Mouse (Mus musculus) midbrain, embryonic 15.5 days (tissue): ENCODE results near the gene Agap3. TPM values are rescaled to one million over a fixed set of nuclear protein-coding genes. Genes with fewer than 3 reads are reported as not detected.

Source experiments
- ATAC-seq: fragments of 200-750 bp; cut with Nextera tagmentation; replicated peaks from 2 replicates; pipeline ENCODE4 v1.8.0; 2017; ENCODE audit warnings: moderate TSS enrichment
- H3K27ac ChIP-seq: fragments of 300-500 bp; sonication (generic); 2 replicates; pipeline ENCODE4 v1.5.1; 2015; ENCODE audit warnings: mild to moderate bottlenecking, inconsistent platforms
- H3K27me3 ChIP-seq: fragments of 300-500 bp; sonication (generic); replicated peaks from 2 replicates; pipeline ENCODE4 v1.6.1; 2015; ENCODE audit warnings: inconsistent platforms
- H3K36me3 ChIP-seq: fragments of 300-500 bp; sonication (generic); replicated peaks from 2 replicates; pipeline ENCODE4 v1.6.1; 2015; ENCODE audit warnings: inconsistent platforms
- H3K4me1 ChIP-seq: fragments of 300-500 bp; sonication (generic); 2 replicates; pipeline ENCODE4 v1.6.1; 2015; ENCODE audit warnings: inconsistent platforms
- H3K4me2 ChIP-seq: fragments of 300-500 bp; sonication (generic); 2 replicates; pipeline ENCODE4 v1.6.1; 2015; ENCODE audit warnings: inconsistent platforms, mild to moderate bottlenecking, moderate library complexity
- H3K4me3 ChIP-seq: fragments of 300-500 bp; sonication (generic); 2 replicates; pipeline ENCODE4 v1.5.1; 2015; ENCODE audit warnings: mild to moderate bottlenecking, inconsistent platforms
- H3K9ac ChIP-seq: fragments of 300-500 bp; sonication (generic); 2 replicates; pipeline ENCODE4 v1.6.1; 2015; ENCODE audit warnings: mild to moderate bottlenecking, inconsistent platforms
- H3K9me3 ChIP-seq: fragments of 300-500 bp; sonication (generic); 2 replicates; pipeline ENCODE4 v1.6.1; 2016; ENCODE audit warnings: inconsistent platforms
- WGBS: fragments of 180-500 bp; shearing (Covaris S2); methylation state at CpG from one replicate; pipeline ENCODE4 v1.1.7; 2015; ENCODE audit warnings: mixed read lengths; 5-methylcytosine and 5-hydroxymethylcytosine counted together
- polyA plus RNA-seq: library from polyadenylated mRNA; unstranded; fragments of >200 nt; fragmentation: Nextera tagmentation; extraction: Ambion mirVana; gene quantifications from 2 replicates; pipeline ENCODE4 v1.2.1, GENCODE M21; 2015

Agap3 gene
- polyA plus RNA-seq, 1 experiment from 2014 or later = 122 TPM

DNA sequence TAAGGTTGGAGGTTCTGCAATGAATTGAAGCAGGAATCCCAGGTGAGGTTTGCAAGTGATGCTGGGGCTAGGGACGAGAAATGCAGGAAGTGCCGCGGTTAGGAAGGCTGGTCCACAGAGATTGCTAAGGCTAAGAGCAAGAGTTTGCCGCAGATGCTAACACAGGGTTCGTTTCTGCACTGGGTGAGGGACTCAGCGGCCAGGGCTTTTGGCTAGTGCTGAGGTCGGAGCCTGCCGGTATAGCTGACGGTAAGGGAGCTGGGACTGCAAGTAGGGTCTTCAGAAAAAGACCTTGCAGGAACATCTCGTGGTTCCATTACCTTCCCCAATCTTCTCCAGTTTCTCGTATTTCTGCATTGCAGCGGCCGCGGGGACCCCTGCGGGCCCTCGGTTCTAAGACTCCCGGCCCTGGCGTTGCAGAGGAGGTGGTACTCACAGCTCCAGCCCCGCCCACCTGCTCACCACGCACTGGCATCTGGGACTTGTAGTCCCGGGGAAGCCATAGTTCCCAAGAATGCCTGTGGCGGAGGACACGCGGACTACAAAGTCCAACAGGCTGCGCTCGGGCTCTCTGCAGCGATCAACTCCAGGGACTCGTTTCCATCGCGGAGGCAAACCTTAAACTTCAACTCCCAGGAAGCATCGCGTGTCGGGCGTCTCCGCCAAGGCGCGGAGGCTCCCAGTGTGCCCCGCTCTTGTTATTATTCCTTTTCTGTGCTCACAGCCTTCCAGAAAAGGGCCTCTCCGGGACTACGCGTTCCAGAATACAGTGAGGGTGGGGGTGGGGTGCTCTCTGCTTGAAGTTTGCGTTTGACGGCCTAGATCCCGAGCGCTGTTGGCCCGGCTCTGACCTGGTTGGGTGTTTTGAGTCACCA, 28.6 kb upstream of the Agap3 start, which contains the start of the genes Cdk5 and Slc4a2:
TSS of gene Cdk5 (minus strand) at position 402 of the 875 bp plus-strand sequence.
TSS of gene Slc4a2 (plus strand) at position 709 of the 875 bp plus-strand sequence.
- Histone ChIP-seq H3K4me3 (peak within 1 kb of the TSS; percentile 64), H3K27ac (peak within 1 kb of the TSS; percentile 88), H3K4me2 (peak within 1 kb of the TSS; percentile 91), H3K9ac (peak within 1 kb of the TSS; percentile 75), H3K4me1 (peaks cover 56% of the 10 kb centered on the region), H3K9me3 (no peaks in the 10 kb centered on the region), H3K36me3 (no peaks in the 10 kb centered on the region; the same call in 1 of the 2 replicates), H3K27me3 (peaks cover 7% of the 10 kb centered on the region; the same call in 1 of the 2 replicates)
- under 1% methylated on average over 46 of the region's 46 CpGs for WGBS
- peak; percentile 95 for ATAC-seq

DNA sequence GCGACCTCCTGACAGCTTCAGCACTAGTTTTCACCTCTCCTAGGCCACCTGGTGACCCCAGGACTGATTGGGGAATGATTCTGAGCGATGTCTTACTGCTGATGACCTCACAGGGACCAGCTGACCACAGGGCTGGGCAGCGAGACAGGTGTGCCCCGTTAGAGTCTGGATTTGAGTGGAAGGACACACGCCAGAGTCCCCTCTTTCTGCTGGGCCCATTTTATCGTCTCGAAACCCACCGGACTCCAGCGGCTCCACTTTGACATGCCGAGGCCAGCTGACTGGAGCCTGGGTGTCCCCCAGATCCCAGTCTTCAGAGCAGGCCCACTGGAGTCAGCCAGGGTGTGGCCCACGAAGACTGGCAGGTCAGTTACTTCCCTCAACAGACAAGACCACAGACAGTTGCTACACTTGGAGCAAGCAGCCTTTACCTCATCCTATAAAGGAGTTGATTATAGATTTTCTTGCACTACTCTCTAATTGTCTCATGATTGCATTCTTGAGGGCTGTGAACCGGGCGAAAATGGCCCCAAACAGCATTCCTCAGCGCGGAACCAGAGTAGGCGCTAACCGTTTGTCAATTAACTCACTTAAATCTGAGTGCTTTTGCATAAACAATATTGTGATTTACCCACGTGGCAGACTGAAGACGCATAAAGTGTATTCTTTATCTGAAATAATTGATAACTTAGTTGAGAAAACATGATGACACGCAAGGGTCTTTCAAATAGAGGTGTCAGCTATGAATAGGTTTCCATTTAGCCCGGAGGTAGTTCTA, 27.8 kb upstream of the Agap3 start:
- Histone ChIP-seq H3K27me3 (peaks cover 7% of the 10 kb centered on the region; the same call in 1 of the 2 replicates), H3K36me3 (no peaks in the 10 kb centered on the region; the same call in 1 of the 2 replicates), H3K4me3 (peak overlapping the region; percentile 64), H3K4me1 (peaks cover 60% of the 10 kb centered on the region), H3K9me3 (no peaks in the 10 kb centered on the region), H3K9ac (peak overlapping the region; percentile 65), H3K4me2 (peak overlapping the region; percentile 91), H3K27ac (peak overlapping the region; percentile 88)
- 15% methylated on average over 21 of the region's 21 CpGs for WGBS
- peak; percentile 3; the same call in 1 of the 2 replicates for ATAC-seq

DNA sequence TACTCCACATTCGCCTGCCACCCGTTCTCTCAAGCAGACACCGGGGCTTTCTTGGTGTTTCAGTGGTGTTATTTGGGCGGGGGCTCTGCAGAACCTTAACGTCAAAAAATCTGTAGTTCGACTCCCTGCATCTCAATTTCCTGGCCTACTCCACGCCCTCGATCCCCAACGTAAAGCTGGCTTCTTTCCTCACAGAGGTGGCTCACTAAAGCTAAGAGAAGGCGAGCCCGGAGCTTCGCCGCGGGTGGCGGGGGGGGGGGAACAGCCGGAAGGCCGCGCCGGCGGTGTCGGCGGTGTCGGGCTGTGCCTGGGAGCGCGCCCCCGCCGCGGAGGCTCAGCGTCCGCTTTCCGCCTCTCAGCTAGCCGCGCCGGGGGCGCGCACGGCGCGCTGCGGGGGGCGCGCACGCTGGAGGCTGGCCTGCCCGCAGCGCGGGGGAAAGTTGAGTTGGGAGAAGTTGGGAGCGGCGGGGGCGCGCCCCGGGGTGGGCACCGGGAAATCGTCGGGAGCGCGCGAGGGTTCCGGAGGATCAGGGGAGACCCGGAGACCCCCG, 27.0 kb upstream of the Agap3 start:
- H3K27me3 ChIP-seq = peaks cover 7% of the 10 kb centered on the region; the same call in 1 of the 2 replicates

DNA sequence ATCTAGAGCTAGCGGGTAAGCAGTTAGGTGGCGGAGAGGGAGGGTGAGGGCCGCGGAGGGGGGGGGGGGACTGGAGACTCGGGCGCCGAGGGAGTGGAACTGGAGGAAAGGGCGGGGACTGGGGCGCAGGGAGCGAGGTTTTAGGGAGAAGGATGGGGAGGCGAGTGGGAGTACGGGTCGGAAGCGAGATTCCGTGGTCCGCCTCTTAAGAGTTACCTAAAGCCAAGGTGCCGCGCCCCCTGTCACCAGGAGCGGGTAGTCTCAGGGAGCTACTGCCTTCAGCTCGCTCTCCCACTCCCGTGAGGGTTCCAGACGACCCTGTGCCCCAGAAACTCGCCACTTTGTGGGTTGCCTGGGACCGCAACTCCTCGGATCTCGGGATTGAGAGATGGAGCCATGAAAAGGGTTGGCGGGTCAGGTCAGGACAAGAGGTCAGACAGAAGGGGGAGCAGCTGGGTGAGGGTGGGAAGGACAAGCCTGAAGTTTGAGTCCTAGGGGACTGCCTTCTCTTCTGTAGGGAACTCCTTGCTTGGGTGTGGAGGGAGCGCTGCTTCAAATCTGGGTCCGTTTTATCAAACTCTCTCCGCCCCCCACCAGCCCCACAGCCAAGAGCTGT, 26.4 kb upstream of the Agap3 start:
- H3K9ac ChIP-seq = peak overlapping the region; percentile 43
- peak overlapping the region; percentile 91 for H3K4me2 ChIP-seq
- 0 out of 2 replicates have a peak overlapping the region, but pooled peaks have one; percentile 34 for H3K27ac ChIP-seq
- no peaks in the 10 kb centered on the region; the same call in 1 of the 2 replicates for H3K36me3 ChIP-seq
- H3K27me3 ChIP-seq = peaks cover 7% of the 10 kb centered on the region; the same call in 1 of the 2 replicates
- H3K9me3 ChIP-seq = no peaks in the 10 kb centered on the region
- peak overlapping the region; percentile 64 for H3K4me3 ChIP-seq
- peaks cover 60% of the 10 kb centered on the region for H3K4me1 ChIP-seq
- no peak for ATAC-seq
- under 1% methylated on average over 29 of the region's 30 CpGs for WGBS

More for the DNA sequence above, 27.0 kb upstream of the Agap3 start:
- Histone ChIP-seq H3K9me3 (no peaks in the 10 kb centered on the region), H3K27ac (peak overlapping the region; percentile 88), H3K9ac (peak overlapping the region; percentile 43), H3K4me3 (peak overlapping the region; percentile 64), H3K4me1 (peaks cover 60% of the 10 kb centered on the region), H3K36me3 (no peaks in the 10 kb centered on the region; the same call in 1 of the 2 replicates), H3K4me2 (peak overlapping the region; percentile 91)
- under 1% methylated on average over 57 of the region's 60 CpGs for WGBS
- no peak for ATAC-seq

DNA sequence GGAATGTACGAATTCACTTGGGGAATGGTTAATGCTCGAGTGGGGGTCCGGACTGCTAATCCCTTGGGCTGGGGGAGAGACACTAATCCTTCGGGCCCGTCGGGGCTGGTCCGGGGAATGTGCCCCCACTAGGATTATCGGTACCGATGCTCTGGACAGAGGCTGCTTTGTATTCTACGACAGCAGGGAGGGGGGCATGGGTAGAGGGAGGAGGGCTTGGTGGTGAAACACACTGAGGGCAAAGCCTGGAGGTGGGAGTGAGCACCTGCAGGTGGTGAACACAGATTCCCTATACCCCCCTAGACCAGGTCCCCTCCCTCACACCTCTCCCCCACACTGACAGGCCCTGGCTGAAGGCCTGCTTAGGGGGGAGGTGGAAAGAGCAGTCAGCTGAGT, 25.9 kb upstream of the Agap3 start:
- Histone ChIP-seq H3K9ac (peak overlapping the region; percentile 43; the same call in 1 of the 2 replicates), H3K4me1 (peaks cover 60% of the 10 kb centered on the region), H3K36me3 (peaks cover 2% of the 10 kb centered on the region; the same call in 1 of the 2 replicates), H3K4me3 (peak overlapping the region; percentile 64), H3K27me3 (peaks cover 7% of the 10 kb centered on the region; the same call in 1 of the 2 replicates), H3K9me3 (no peaks in the 10 kb centered on the region), H3K27ac (no peak overlapping the region), H3K4me2 (peak overlapping the region; percentile 91)
- whole genome bisulfite sequencing = 1% methylated on average over 10 of the region's 10 CpGs
- ATAC-seq = no peak

DNA sequence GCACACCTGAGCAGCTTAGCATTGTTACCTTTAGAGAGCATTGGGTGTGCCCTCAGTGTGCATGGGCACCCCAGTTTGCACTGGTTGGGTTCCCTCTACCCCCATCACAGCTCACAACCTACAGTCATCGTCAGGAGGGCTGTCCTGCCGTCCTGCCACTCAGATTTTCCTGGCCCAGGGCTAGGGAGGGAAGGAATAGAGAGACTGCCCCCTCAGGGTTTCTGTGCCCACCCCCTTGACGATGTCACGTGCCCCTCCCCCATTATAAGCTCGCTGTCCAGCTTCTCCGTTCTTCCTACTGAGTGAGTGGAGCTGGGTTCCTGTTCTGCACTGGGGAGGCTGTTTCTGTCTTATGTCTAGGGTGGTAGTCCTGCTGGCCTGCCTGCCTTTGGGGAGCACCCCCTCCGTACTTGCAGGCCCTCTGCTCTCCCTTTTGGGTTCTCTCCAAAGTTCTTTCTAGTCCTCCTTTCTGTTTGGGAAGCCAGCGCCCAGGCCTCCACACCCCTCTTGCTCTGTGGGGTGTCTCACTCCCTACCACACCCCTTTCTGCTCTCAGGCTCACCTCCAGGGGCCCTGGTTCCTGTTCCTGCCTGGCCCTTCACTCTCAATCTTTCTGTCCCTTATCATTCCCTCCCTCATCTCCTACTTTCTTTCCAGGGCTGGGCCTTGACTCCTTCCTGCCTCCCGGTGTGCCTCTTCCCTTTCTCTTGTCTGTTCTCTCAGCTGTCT, 25.3 kb upstream of the Agap3 start:
- Histone ChIP-seq H3K9me3 (no peaks in the 10 kb centered on the region), H3K4me2 (peak overlapping the region; percentile 91), H3K27ac (no peak overlapping the region), H3K36me3 (peaks cover 3% of the 10 kb centered on the region; the same call in 1 of the 2 replicates), H3K27me3 (peaks cover 7% of the 10 kb centered on the region; the same call in 1 of the 2 replicates), H3K9ac (no peak overlapping the region), H3K4me1 (peaks cover 59% of the 10 kb centered on the region), H3K4me3 (peak overlapping the region; percentile 64)
- WGBS = 8% methylated on average over 9 of the region's 9 CpGs
- ATAC-seq = no peak

DNA sequence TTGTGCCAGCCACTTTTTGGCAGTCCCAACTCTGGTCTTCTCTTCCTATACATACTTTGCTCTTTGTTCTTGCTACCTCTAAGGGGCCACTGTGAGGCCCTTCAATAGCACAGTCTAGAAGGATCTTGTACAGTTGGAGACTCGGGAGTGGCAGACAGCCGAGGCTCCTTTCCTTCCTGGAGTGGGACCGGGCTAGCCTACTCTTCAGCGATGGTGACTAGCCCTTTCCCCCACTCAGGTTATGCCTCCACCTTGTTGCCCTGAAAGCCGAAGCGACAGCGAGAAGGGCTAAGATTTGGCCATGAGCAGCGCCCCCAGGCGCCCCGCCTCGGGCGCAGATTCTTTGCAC, 24.7 kb upstream of the Agap3 start:
- Histone ChIP-seq H3K9ac (no peak overlapping the region), H3K27ac (no peak overlapping the region), H3K36me3 (0 out of 2 replicates have a peak, but pooled peaks cover 3% of the 10 kb centered on the region), H3K4me2 (no peak overlapping the region), H3K9me3 (no peaks in the 10 kb centered on the region), H3K4me3 (no peak overlapping the region), H3K4me1 (peaks cover 54% of the 10 kb centered on the region), H3K27me3 (peaks cover 7% of the 10 kb centered on the region; the same call in 1 of the 2 replicates)
- no peak for ATAC-seq
- WGBS = 17% methylated on average over 12 of the region's 12 CpGs

DNA sequence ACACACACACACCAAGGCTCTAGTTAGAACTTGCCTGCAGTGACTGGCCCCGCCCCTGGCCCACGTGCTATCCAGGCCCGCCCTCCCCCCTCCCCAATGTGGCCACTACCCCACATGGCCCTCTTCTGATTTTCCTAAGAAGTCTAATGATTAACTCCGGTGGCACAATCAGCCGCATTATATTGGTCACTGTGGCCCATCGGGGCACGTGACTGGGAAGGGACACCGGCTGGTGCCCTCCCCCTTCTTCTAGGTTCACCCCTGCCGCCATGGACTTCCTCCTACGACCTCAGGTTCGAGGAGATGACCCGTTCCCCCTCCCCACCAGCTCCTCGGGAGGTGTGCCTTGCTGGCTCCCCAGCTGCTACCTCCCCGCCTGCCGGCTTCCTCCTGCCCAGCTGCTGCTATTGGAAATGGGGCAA, 24.0 kb upstream of the Agap3 start:
- ATAC-seq = no peak
- H3K4me1 ChIP-seq = peaks cover 46% of the 10 kb centered on the region
- peaks cover 7% of the 10 kb centered on the region; the same call in 1 of the 2 replicates for H3K27me3 ChIP-seq
- H3K4me3 ChIP-seq = no peak overlapping the region
- H3K9ac ChIP-seq = no peak overlapping the region
- 9% methylated on average over 15 of the region's 15 CpGs for WGBS
- H3K27ac ChIP-seq = no peak overlapping the region
- no peaks in the 10 kb centered on the region for H3K9me3 ChIP-seq
- 0 out of 2 replicates have a peak, but pooled peaks cover 8% of the 10 kb centered on the region for H3K36me3 ChIP-seq
- H3K4me2 ChIP-seq = peak overlapping the region; percentile 25; the same call in 1 of the 2 replicates

DNA sequence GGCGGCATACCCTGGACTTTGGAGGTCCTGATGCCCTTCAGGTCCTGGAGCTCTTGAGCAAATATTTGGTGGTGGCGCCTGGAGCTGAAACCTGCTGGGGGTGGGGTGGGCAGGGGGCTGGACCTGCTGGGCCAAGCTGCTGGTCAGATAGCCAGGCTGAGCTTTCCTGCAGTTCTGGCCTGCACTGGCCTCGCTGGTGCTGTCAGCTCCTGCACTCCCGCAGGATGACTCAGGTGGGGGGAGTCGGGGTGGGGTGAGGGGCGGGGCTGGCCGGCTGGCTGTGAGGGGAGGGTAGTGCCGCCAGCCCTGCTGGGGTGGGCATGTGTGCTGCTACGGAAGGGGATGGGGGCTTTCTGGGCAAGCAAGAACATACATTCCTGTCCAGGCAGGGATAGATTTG, 23.4 kb upstream of the Agap3 start:
- 0 out of 2 replicates have a peak overlapping the region, but pooled peaks have one; percentile 25 for H3K4me2 ChIP-seq
- H3K9ac ChIP-seq = no peak overlapping the region
- WGBS = 18% methylated on average over 9 of the region's 9 CpGs
- no peak overlapping the region for H3K4me3 ChIP-seq
- H3K4me1 ChIP-seq = peaks cover 46% of the 10 kb centered on the region
- H3K27ac ChIP-seq = no peak overlapping the region
- 0 out of 2 replicates have a peak, but pooled peaks cover 8% of the 10 kb centered on the region for H3K36me3 ChIP-seq
- peaks cover 7% of the 10 kb centered on the region; the same call in 1 of the 2 replicates for H3K27me3 ChIP-seq
- ATAC-seq = no peak
- no peaks in the 10 kb centered on the region for H3K9me3 ChIP-seq

DNA sequence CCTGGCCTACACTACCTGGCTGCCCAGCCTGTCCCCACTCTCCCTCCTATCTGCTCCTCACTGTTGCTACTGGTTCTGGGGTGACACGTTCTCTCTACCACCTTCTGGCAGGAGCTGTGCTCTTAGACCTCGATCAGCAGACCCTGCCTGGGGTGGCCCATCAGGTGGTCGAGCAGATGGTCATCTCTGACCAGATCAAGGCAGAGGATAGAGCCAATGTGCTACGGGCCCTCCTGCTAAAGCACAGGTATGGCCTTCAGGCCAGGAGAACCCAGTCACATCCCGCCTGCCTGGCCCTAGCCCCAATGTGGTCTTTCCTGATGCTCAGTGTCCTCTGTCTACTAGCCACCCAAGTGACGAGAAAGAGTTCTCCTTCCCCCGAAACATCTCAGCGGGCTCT, 18.0 kb upstream of the Agap3 start:
- WGBS = 89% methylated on average over 8 of the region's 8 CpGs
- Histone ChIP-seq H3K9ac (no peak overlapping the region), H3K36me3 (0 out of 2 replicates have a peak, but pooled peaks cover 12% of the 10 kb centered on the region), H3K4me3 (no peak overlapping the region), H3K27ac (no peak overlapping the region), H3K4me1 (no peaks in the 10 kb centered on the region), H3K4me2 (no peak overlapping the region), H3K9me3 (no peaks in the 10 kb centered on the region), H3K27me3 (no peaks in the 10 kb centered on the region)
- ATAC-seq = no peak
